33 mouse cellular contexts compared by ENCODE assay signal in the genomic region with DNA sequence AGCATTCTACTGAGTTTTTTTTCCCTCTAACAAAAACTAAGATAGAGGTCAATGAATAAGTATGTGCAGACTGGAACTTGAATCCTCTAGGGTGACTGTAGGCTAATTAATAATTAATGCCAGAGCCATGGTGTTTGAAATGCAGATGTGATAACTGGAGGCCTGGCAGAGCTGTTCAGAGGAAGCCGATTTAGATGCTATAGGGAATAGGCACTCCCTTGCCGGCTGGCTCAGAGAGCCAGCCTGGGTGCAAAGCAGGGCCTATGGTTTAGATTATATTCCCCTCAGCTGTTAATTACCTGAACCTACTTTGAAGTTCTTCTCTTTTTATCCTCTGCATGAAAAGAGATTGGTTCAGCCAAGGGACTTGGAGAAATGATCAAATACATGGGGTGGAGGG. TPM values are rescaled to one million over a fixed set of nuclear protein-coding genes. Genes with fewer than 3 reads are reported as not detected.
DNase-seq lines count a peak whose midpoint lies in the region; ATAC-seq lines count a peak whose summit lies in the region.
"Had no signal": no experiment of that assay in that cellular context is flagged by ENCODE, and none has a peak within 500 bp of the region (broad histone marks: within the 10 kb centered on the region; RNA-seq: fewer than 3 reads in every experiment).

No protein-coding gene starts in this region.

- no peaks in the 10 kb centered on the region for H3K9me3 ChIP-seq in forebrain, embryonic 12.5 days
- H3K9me3 ChIP-seq in forebrain, embryonic 10.5 days = no peaks in the 10 kb centered on the region
- no peaks in the 10 kb centered on the region for H3K9me3 ChIP-seq in neural tube, embryonic 13.5 days
- no peaks in the 10 kb centered on the region for H3K9me3 ChIP-seq in neural tube, embryonic 15.5 days (replicated peaks)
- H3K9me3 ChIP-seq in midbrain, embryonic 13.5 days = no peaks in the 10 kb centered on the region
- H3K9me3 ChIP-seq: embryonic facial prominence, embryonic 13.5 days; limb, embryonic 10.5 days; limb, embryonic 15.5 days; neural tube, embryonic 12.5 days had no signal

- no peaks in the 10 kb centered on the region for H3K4me1 ChIP-seq in forebrain, embryonic 12.5 days
- no peaks in the 10 kb centered on the region for H3K4me1 ChIP-seq in forebrain, embryonic 10.5 days
- H3K4me1 ChIP-seq in neural tube, embryonic 13.5 days (replicated peaks) = no peaks in the 10 kb centered on the region
- H3K4me1 ChIP-seq in neural tube, embryonic 15.5 days = no peaks in the 10 kb centered on the region
- H3K4me1 ChIP-seq in midbrain, embryonic 13.5 days (replicated peaks) = 0 out of 2 replicates have a peak, but pooled peaks cover 7% of the 10 kb centered on the region
- H3K4me1 ChIP-seq: embryonic facial prominence, embryonic 13.5 days; limb, embryonic 10.5 days; limb, embryonic 15.5 days; neural tube, embryonic 12.5 days had no signal

- intact Hi-C loops in heart, postnatal 25 days (cut with DNase I) = no loop called here

- WGBS in forebrain, embryonic 12.5 days = 32% methylated on average over 2 of the region's 2 CpGs
- 51% methylated on average over 2 of the region's 2 CpGs for WGBS in forebrain, embryonic 10.5 days
- 39% methylated on average over 2 of the region's 2 CpGs for WGBS in neural tube, embryonic 13.5 days
- WGBS in neural tube, embryonic 15.5 days = 46% methylated on average over 2 of the region's 2 CpGs
- WGBS in midbrain, embryonic 13.5 days = 37% methylated on average over 2 of the region's 2 CpGs

- H3K36me3 ChIP-seq in forebrain, embryonic 12.5 days (replicated peaks) = no peaks in the 10 kb centered on the region
- no peaks in the 10 kb centered on the region for H3K36me3 ChIP-seq in forebrain, embryonic 10.5 days (replicated peaks)
- H3K36me3 ChIP-seq in neural tube, embryonic 13.5 days = no peaks in the 10 kb centered on the region
- H3K36me3 ChIP-seq in neural tube, embryonic 15.5 days = no peaks in the 10 kb centered on the region
- H3K36me3 ChIP-seq in midbrain, embryonic 13.5 days = no peaks in the 10 kb centered on the region
- H3K36me3 ChIP-seq: embryonic facial prominence, embryonic 13.5 days; limb, embryonic 10.5 days; limb, embryonic 15.5 days; neural tube, embryonic 12.5 days had no signal

- no peaks in the 10 kb centered on the region for H3K27me3 ChIP-seq in forebrain, embryonic 12.5 days
- no peaks in the 10 kb centered on the region for H3K27me3 ChIP-seq in forebrain, embryonic 10.5 days (ENCODE audit: poor library complexity, severe bottlenecking)
- no peaks in the 10 kb centered on the region for H3K27me3 ChIP-seq in neural tube, embryonic 13.5 days
- no peaks in the 10 kb centered on the region for H3K27me3 ChIP-seq in neural tube, embryonic 15.5 days (replicated peaks)
- H3K27me3 ChIP-seq in midbrain, embryonic 13.5 days = no peaks in the 10 kb centered on the region
- H3K27me3 ChIP-seq: embryonic facial prominence, embryonic 13.5 days; limb, embryonic 15.5 days; neural tube, embryonic 12.5 days had no signal

- no peak overlapping the region for H3K27ac ChIP-seq in forebrain, embryonic 12.5 days
- H3K27ac ChIP-seq in forebrain, embryonic 10.5 days = no peak overlapping the region
- H3K27ac ChIP-seq in neural tube, embryonic 13.5 days (replicated peaks) = no peak overlapping the region
- H3K27ac ChIP-seq in neural tube, embryonic 15.5 days (replicated peaks) = no peak overlapping the region
- 0 out of 2 replicates have a peak overlapping the region, but pooled peaks have one; percentile 14 for H3K27ac ChIP-seq in midbrain, embryonic 13.5 days
- H3K27ac ChIP-seq: embryonic facial prominence, embryonic 13.5 days; limb, embryonic 10.5 days; limb, embryonic 15.5 days; liver, embryonic 14.5 days; macrophage; neural tube, embryonic 12.5 days had no signal

- H3K4me3 ChIP-seq in forebrain, embryonic 12.5 days (replicated peaks) = no peak overlapping the region
- no peak overlapping the region for H3K4me3 ChIP-seq in forebrain, embryonic 10.5 days
- H3K4me3 ChIP-seq in neural tube, embryonic 13.5 days = no peak overlapping the region
- no peak overlapping the region for H3K4me3 ChIP-seq in neural tube, embryonic 15.5 days (replicated peaks)
- no peak overlapping the region for H3K4me3 ChIP-seq in midbrain, embryonic 13.5 days (replicated peaks)
- H3K4me3 ChIP-seq: embryonic facial prominence, embryonic 13.5 days; limb, embryonic 10.5 days; limb, embryonic 15.5 days; myocyte; neural tube, embryonic 12.5 days had no signal

- H3K9ac ChIP-seq in forebrain, embryonic 12.5 days = no peak overlapping the region
- no peak overlapping the region for H3K9ac ChIP-seq in neural tube, embryonic 13.5 days
- no peak overlapping the region for H3K9ac ChIP-seq in neural tube, embryonic 15.5 days (replicated peaks)
- H3K9ac ChIP-seq in midbrain, embryonic 13.5 days (replicated peaks) = no peak overlapping the region
- H3K9ac ChIP-seq: embryonic facial prominence, embryonic 13.5 days; limb, embryonic 15.5 days; liver, embryonic 14.5 days; neural tube, embryonic 12.5 days had no signal

- H3K4me2 ChIP-seq in forebrain, embryonic 12.5 days = no peak overlapping the region
- no peak overlapping the region for H3K4me2 ChIP-seq in neural tube, embryonic 13.5 days
- H3K4me2 ChIP-seq in neural tube, embryonic 15.5 days = no peak overlapping the region
- no peak overlapping the region for H3K4me2 ChIP-seq in midbrain, embryonic 13.5 days (replicated peaks)
- H3K4me2 ChIP-seq: embryonic facial prominence, embryonic 13.5 days; heart, embryonic 11.5 days; limb, embryonic 15.5 days; neural tube, embryonic 12.5 days had no signal

- DNase-seq in forebrain, embryonic 10.5 days (ENCODE audit: extremely low spot score, low spot score) = no peak
- no peak for DNase-seq in frontal cortex, postnatal 14 days (ENCODE audit: low spot score in 2 of 2)
- DNase-seq in heart, postnatal 25 days (ENCODE audit: low spot score) = no peak
- DNase-seq: adrenal gland, postnatal 14 days; cerebellum, adult 11-12 months; cerebellum, adult 9-11 months; embryo, embryonic 11 days; gastrocnemius, postnatal 25 days; heart, adult 11 months; kidney, adult 11 months; kidney, postnatal 14 days; layer of hippocampus, adult 9-11 months; lung, adult 2 months; lung, postnatal 10 days had no signal

- 0 out of 2 replicates have a peak, but pooled peaks have one; percentile 39 for ATAC-seq in forebrain, embryonic 12.5 days (ENCODE audit: low FRiP score)
- ATAC-seq in neural tube, embryonic 13.5 days (ENCODE audit: low read depth) = peak; percentile 50; the same call in 1 of the 2 replicates
- ATAC-seq in neural tube, embryonic 15.5 days (ENCODE audit: low FRiP score) = no peak
- ATAC-seq in midbrain, embryonic 13.5 days = peak; percentile 98
- no peak for ATAC-seq in megakaryocyte-erythroid progenitor cell, adult 5-6 weeks (replicated peaks; ENCODE audit: low FRiP score, low TSS enrichment, poor library complexity, severe bottlenecking)
- ATAC-seq: inflammation-experienced regulatory T-cells, adult 6 months had no signal

RNA-seq across cellular contexts. Expression of gene Pou3f4, which starts 11.6 kb away (rescaled TPM):
- 14.2 and 16.5 TPM in 2 replicates for polyA plus RNA-seq in forebrain, embryonic 12.5 days (2016; fragmentation: Nextera tagmentation; extraction: Ambion mirVana)
- polyA plus RNA-seq in forebrain, embryonic 10.5 days (2016; fragmentation: Nextera tagmentation; extraction: Ambion mirVana) = 5.1 and 6.0 TPM in 2 replicates
- polyA plus RNA-seq in neural tube, embryonic 13.5 days (2015; fragmentation: Nextera tagmentation; extraction: Ambion mirVana) = 10.2 and 11.5 TPM in 2 replicates
- 5.4 and 6.3 TPM in 2 replicates for polyA plus RNA-seq in neural tube, embryonic 15.5 days (2015; fragmentation: Nextera tagmentation; extraction: Ambion mirVana)
- polyA plus RNA-seq in midbrain, embryonic 13.5 days (2015; fragmentation: Nextera tagmentation; extraction: Ambion mirVana) = 45.8 and 47.2 TPM in 2 replicates
- total RNA-seq in megakaryocyte-erythroid progenitor cell, adult 5-6 weeks (2014; fragmentation: Nextera tagmentation) = not detected in 2 replicates
- not detected in 2 replicates for total RNA-seq in megakaryocyte-erythroid progenitor cell, adult 5-6 weeks (2017)
- total RNA-seq in heart, postnatal 25 days (2021) = not detected
- total RNA-seq: adrenal gland, postnatal 14 days; gastrocnemius, postnatal 25 days; hematopoietic stem cell, adult 5-6 weeks; MEL had no signal
- polyA plus RNA-seq: inflammation-experienced regulatory T-cells, adult 6 months; liver, embryonic 14.5 days; lung, adult 2 months; macrophage; myocyte; small intestine, adult 2 months; testis, adult 2 months; thymus, postnatal 0 days had no signal

Comparison
In these comparisons a context has a peak if more than half of its experiments do, and no peak if none do; other contexts are left out.
1. ATAC-seq: peak in forebrain, embryonic 12.5 days (single experiment), neural tube, embryonic 13.5 days (single experiment) and midbrain, embryonic 13.5 days (single experiment); none in neural tube, embryonic 15.5 days (single experiment) and megakaryocyte-erythroid progenitor cell, adult 5-6 weeks (single experiment).